ENCODE assay signal across 17 mouse cellular contexts in the genomic region with DNA sequence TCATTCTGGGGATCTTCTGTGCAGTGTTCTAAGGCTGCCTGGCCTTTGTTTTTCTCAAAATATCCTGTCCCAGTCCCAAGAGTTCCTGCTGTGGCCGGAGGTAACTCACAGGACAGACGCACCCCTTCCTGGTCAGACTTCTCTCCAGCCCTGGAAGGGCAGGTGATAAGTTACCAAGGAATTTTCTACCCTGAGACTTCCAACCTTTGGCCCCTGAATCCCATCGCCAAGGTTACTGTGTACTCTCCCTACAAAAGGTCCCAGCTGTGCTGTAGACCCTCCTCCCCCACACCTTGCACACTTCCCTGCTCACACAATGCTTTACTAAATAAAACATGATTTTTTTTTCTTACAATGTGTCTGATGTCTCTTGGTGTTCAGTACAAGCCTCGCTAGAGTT. TPM values are rescaled to one million over a fixed set of nuclear protein-coding genes. Genes with fewer than 3 reads are reported as not detected.
DNase-seq lines count a peak whose midpoint lies in the region; ATAC-seq lines count a peak whose summit lies in the region.
"Had no signal": no experiment of that assay in that cellular context is flagged by ENCODE, and none has a peak within 500 bp of the region (broad histone marks: within the 10 kb centered on the region; RNA-seq: fewer than 3 reads in every experiment).

No protein-coding gene starts in this region.

- DNase-seq in hindbrain, embryonic 14.5 days (ENCODE audit: low spot score): no peak
- DNase-seq in R1 (ENCODE audit: low read depth, low spot score): peak; percentile 77
- no peak for DNase-seq in adrenal gland, adult (ENCODE audit: inconsistent age in 2 of 2, low spot score in 1 of 2)
- DNase-seq: adrenal gland, postnatal 25 days; cerebellum, adult 9-10 months; gastrocnemius, postnatal 10 days; heart, postnatal 36 days; thymus, postnatal 14 days had no signal

- H3K4me2 ChIP-seq in hindbrain, embryonic 12.5 days (replicated peaks): no peak overlapping the region; the same call in 1 of the 2 replicates
- no peak overlapping the region for H3K4me2 ChIP-seq in hindbrain, embryonic 14.5 days (replicated peaks)
- H3K4me2 ChIP-seq in intestine, embryonic 16.5 days (ENCODE audit: low read depth, low read length): no peak overlapping the region
- H3K4me2 ChIP-seq in stomach, embryonic 15.5 days: 0 out of 2 replicates have a peak overlapping the region, but pooled peaks have one; percentile 2
- H3K4me2 ChIP-seq: heart, embryonic 11.5 days; liver, embryonic 11.5 days had no signal

- H3K27ac ChIP-seq in hindbrain, embryonic 12.5 days: no peak overlapping the region
- no peak overlapping the region for H3K27ac ChIP-seq in hindbrain, embryonic 14.5 days
- peak overlapping the region; percentile 48; the same call in 1 of the 2 replicates for H3K27ac ChIP-seq in intestine, embryonic 16.5 days (ENCODE audit: low read length)
- H3K27ac ChIP-seq in stomach, embryonic 15.5 days: no peak overlapping the region

- peaks cover 71% of the 10 kb centered on the region for H3K27me3 ChIP-seq in hindbrain, embryonic 12.5 days
- peaks cover 72% of the 10 kb centered on the region for H3K27me3 ChIP-seq in hindbrain, embryonic 14.5 days (ENCODE audit: control insufficient read depth, insufficient read depth, low read length)
- H3K27me3 ChIP-seq in intestine, embryonic 16.5 days (replicated peaks; ENCODE audit: control insufficient read depth, insufficient read depth, low read length): peaks cover 30% of the 10 kb centered on the region; the same call in 1 of the 2 replicates
- H3K27me3 ChIP-seq in stomach, embryonic 15.5 days (replicated peaks): peaks cover 37% of the 10 kb centered on the region

- peaks cover 22% of the 10 kb centered on the region for H3K4me1 ChIP-seq in hindbrain, embryonic 12.5 days
- H3K4me1 ChIP-seq in hindbrain, embryonic 14.5 days (replicated peaks; ENCODE audit: control insufficient read depth, insufficient read depth, low read length): no peaks in the 10 kb centered on the region; the same call in 1 of the 2 replicates
- H3K4me1 ChIP-seq in intestine, embryonic 16.5 days (ENCODE audit: control insufficient read depth, insufficient read depth, low read length): peaks cover 28% of the 10 kb centered on the region
- peaks cover 35% of the 10 kb centered on the region for H3K4me1 ChIP-seq in stomach, embryonic 15.5 days

- H3K4me3 ChIP-seq in hindbrain, embryonic 12.5 days: 0 out of 2 replicates have a peak overlapping the region, but pooled peaks have one; percentile 3
- no peak overlapping the region for H3K4me3 ChIP-seq in hindbrain, embryonic 14.5 days (replicated peaks; ENCODE audit: low read length)
- no peak overlapping the region for H3K4me3 ChIP-seq in intestine, embryonic 16.5 days (ENCODE audit: low read length)
- no peak overlapping the region for H3K4me3 ChIP-seq in stomach, embryonic 15.5 days (replicated peaks)
- H3K4me3 ChIP-seq: erythroblast, embryonic 14.5 days; megakaryocyte, embryonic 14.5 days had no signal

- H3K9me3 ChIP-seq in hindbrain, embryonic 12.5 days (replicated peaks): no peaks in the 10 kb centered on the region
- no peaks in the 10 kb centered on the region for H3K9me3 ChIP-seq in hindbrain, embryonic 14.5 days (ENCODE audit: control insufficient read depth, low read length)
- H3K9me3 ChIP-seq in intestine, embryonic 16.5 days (ENCODE audit: control insufficient read depth, low read length): no peaks in the 10 kb centered on the region
- H3K9me3 ChIP-seq in stomach, embryonic 15.5 days: no peaks in the 10 kb centered on the region

- 60% methylated on average over 4 of the region's 4 CpGs for whole genome bisulfite sequencing in hindbrain, embryonic 12.5 days
- 66% methylated on average over 4 of the region's 4 CpGs for WGBS in hindbrain, embryonic 14.5 days
- 41% methylated on average over 4 of the region's 4 CpGs for WGBS in intestine, embryonic 16.5 days
- 37% methylated on average over 4 of the region's 4 CpGs for WGBS in stomach, embryonic 15.5 days

- no peak overlapping the region for H3K9ac ChIP-seq in hindbrain, embryonic 12.5 days
- no peak overlapping the region for H3K9ac ChIP-seq in hindbrain, embryonic 14.5 days
- H3K9ac ChIP-seq in intestine, embryonic 16.5 days (ENCODE audit: low read depth, low read length): 0 out of 2 replicates have a peak overlapping the region, but pooled peaks have one; percentile 20
- H3K9ac ChIP-seq in stomach, embryonic 15.5 days: no peak overlapping the region

- H3K36me3 ChIP-seq in hindbrain, embryonic 12.5 days: no peaks in the 10 kb centered on the region
- H3K36me3 ChIP-seq in hindbrain, embryonic 14.5 days (replicated peaks; ENCODE audit: control insufficient read depth, insufficient read depth): no peaks in the 10 kb centered on the region
- no peaks in the 10 kb centered on the region for H3K36me3 ChIP-seq in intestine, embryonic 16.5 days (ENCODE audit: control insufficient read depth, insufficient read depth, low read length)
- H3K36me3 ChIP-seq in stomach, embryonic 15.5 days: no peaks in the 10 kb centered on the region

- ATAC-seq in hindbrain, embryonic 12.5 days (ENCODE audit: low FRiP score): no peak
- ATAC-seq in hindbrain, embryonic 14.5 days (ENCODE audit: low FRiP score): no peak
- ATAC-seq in intestine, embryonic 16.5 days: peak; percentile 41
- ATAC-seq in stomach, embryonic 15.5 days (ENCODE audit: insufficient read depth, low FRiP score, low read depth): no peak
- no peak for ATAC-seq in CD4-positive, CD25-positive, alpha-beta regulatory T cell, adult 4 months

RNA-seq across cellular contexts. Expression of gene Cldn9, which starts 1.7 kb away (rescaled TPM):
- polyA plus RNA-seq in hindbrain, embryonic 12.5 days (2016; fragmentation: Nextera tagmentation; extraction: Ambion mirVana): 5.5 and 14.6 TPM in 2 replicates
- 1.7 and 2.6 TPM in 2 replicates for polyA plus RNA-seq in hindbrain, embryonic 14.5 days (2014; fragmentation: Nextera tagmentation; extraction: Ambion mirVana)
- 1.8 and 1.9 TPM in 2 replicates for polyA plus RNA-seq in intestine, embryonic 16.5 days (2015; fragmentation: Nextera tagmentation; extraction: Ambion mirVana)
- polyA plus RNA-seq in stomach, embryonic 15.5 days (2015; fragmentation: Nextera tagmentation; extraction: Ambion mirVana): 1.8 and 2.4 TPM in 2 replicates
- not detected for polyA plus RNA-seq in CD4-positive, CD25-positive, alpha-beta regulatory T cell, adult 4 months (2017; shearing (Covaris generic))
- polyA plus RNA-seq: erythroblast, embryonic 14.5 days had no signal

RNA-seq across cellular contexts. Expression of gene Cldn6, which starts 3.0 kb away (rescaled TPM):
- 14.6 and 35.0 TPM in 2 replicates for polyA plus RNA-seq in hindbrain, embryonic 12.5 days (2016; fragmentation: Nextera tagmentation; extraction: Ambion mirVana)
- polyA plus RNA-seq in hindbrain, embryonic 14.5 days (2014; fragmentation: Nextera tagmentation; extraction: Ambion mirVana): 0.24 and 0.26 TPM in 2 replicates
- polyA plus RNA-seq in intestine, embryonic 16.5 days (2015; fragmentation: Nextera tagmentation; extraction: Ambion mirVana): 18.9 and 23.3 TPM in 2 replicates
- polyA plus RNA-seq in stomach, embryonic 15.5 days (2015; fragmentation: Nextera tagmentation; extraction: Ambion mirVana): 92.7 and 122 TPM in 2 replicates
- polyA plus RNA-seq in CD4-positive, CD25-positive, alpha-beta regulatory T cell, adult 4 months (2017; shearing (Covaris generic)): not detected
- polyA plus RNA-seq: C2C12; erythroblast, embryonic 14.5 days had no signal

RNA-seq across cellular contexts. Expression of gene Tnfrsf12a, which starts 4.8 kb away (rescaled TPM):
- polyA plus RNA-seq in hindbrain, embryonic 12.5 days (2016; fragmentation: Nextera tagmentation; extraction: Ambion mirVana): 2.8 and 4.2 TPM in 2 replicates
- polyA plus RNA-seq in hindbrain, embryonic 14.5 days (2014; fragmentation: Nextera tagmentation; extraction: Ambion mirVana): 3.1 and 3.7 TPM in 2 replicates
- 19.3 and 22.8 TPM in 2 replicates for polyA plus RNA-seq in intestine, embryonic 16.5 days (2015; fragmentation: Nextera tagmentation; extraction: Ambion mirVana)
- 23.8 and 25.4 TPM in 2 replicates for polyA plus RNA-seq in stomach, embryonic 15.5 days (2015; fragmentation: Nextera tagmentation; extraction: Ambion mirVana)
- polyA plus RNA-seq in CD4-positive, CD25-positive, alpha-beta regulatory T cell, adult 4 months (2017; shearing (Covaris generic)): 1 to 10 TPM; 5.3 to 6.2 TPM

RNA-seq across cellular contexts. Expression of gene Thoc6, which starts 8.4 kb away (rescaled TPM):
- 43.8 and 47.5 TPM in 2 replicates for polyA plus RNA-seq in hindbrain, embryonic 12.5 days (2016; fragmentation: Nextera tagmentation; extraction: Ambion mirVana)
- 39.7 and 40.0 TPM in 2 replicates for polyA plus RNA-seq in hindbrain, embryonic 14.5 days (2014; fragmentation: Nextera tagmentation; extraction: Ambion mirVana)
- polyA plus RNA-seq in intestine, embryonic 16.5 days (2015; fragmentation: Nextera tagmentation; extraction: Ambion mirVana): 42.4 and 46.1 TPM in 2 replicates
- 37.8 and 39.9 TPM in 2 replicates for polyA plus RNA-seq in stomach, embryonic 15.5 days (2015; fragmentation: Nextera tagmentation; extraction: Ambion mirVana)
- 10 to 100 TPM; 26.1 to 43.6 TPM for polyA plus RNA-seq in CD4-positive, CD25-positive, alpha-beta regulatory T cell, adult 4 months (2017; shearing (Covaris generic))

RNA-seq across cellular contexts. Expression of gene Hcfc1r1, which starts 8.7 kb away (rescaled TPM):
- polyA plus RNA-seq in hindbrain, embryonic 12.5 days (2016; fragmentation: Nextera tagmentation; extraction: Ambion mirVana): 65.5 and 69.0 TPM in 2 replicates
- 129 and 143 TPM in 2 replicates for polyA plus RNA-seq in hindbrain, embryonic 14.5 days (2014; fragmentation: Nextera tagmentation; extraction: Ambion mirVana)
- 81.0 and 87.3 TPM in 2 replicates for polyA plus RNA-seq in intestine, embryonic 16.5 days (2015; fragmentation: Nextera tagmentation; extraction: Ambion mirVana)
- polyA plus RNA-seq in stomach, embryonic 15.5 days (2015; fragmentation: Nextera tagmentation; extraction: Ambion mirVana): 73.7 and 84.8 TPM in 2 replicates
- 10 to 100 TPM; 71.5 to 72.4 TPM for polyA plus RNA-seq in CD4-positive, CD25-positive, alpha-beta regulatory T cell, adult 4 months (2017; shearing (Covaris generic))

Comparison
In these comparisons a context has a peak if more than half of its experiments do, and no peak if none do; other contexts are left out.
1. RNA of gene Cldn6, which starts 3.0 kb away (polyA plus RNA-seq): 92.7 to 122 TPM in stomach, embryonic 15.5 days, 14.6 to 35.0 TPM in hindbrain, embryonic 12.5 days and 18.9 to 23.3 TPM in intestine, embryonic 16.5 days; 0.24 to 0.26 TPM in hindbrain, embryonic 14.5 days and not detected in CD4-positive, CD25-positive, alpha-beta regulatory T cell, adult 4 months; every median in the first group is over 10 times any median in the second.